Mouse (Mus musculus): ENCODE measurements around the gene Teddm1a. TPM values are rescaled to one million over a fixed set of nuclear protein-coding genes. Genes with fewer than 3 reads are reported as not detected.

Teddm1a gene
- polyA plus RNA-seq, 1 experiment from 2014 or later, result not detected

- H3K4me3 ChIP-seq (ENCODE audit: low read depth, low read length), result peak overlapping the region; percentile 79
- H3K4me1 ChIP-seq (ENCODE audit: control insufficient read depth, insufficient read depth, low read length), result peaks cover 15% of the 10 kb centered on the region
- no peaks in the 10 kb centered on the region for H3K27me3 ChIP-seq (ENCODE audit: control insufficient read depth, insufficient read depth, low read length)
- H3K9me3 ChIP-seq (ENCODE audit: control insufficient read depth, low read length), result no peaks in the 10 kb centered on the region
- peak overlapping the region; percentile 73 for H3K4me2 ChIP-seq (ENCODE audit: low read depth)
- H3K9ac ChIP-seq (ENCODE audit: low read length), result peak overlapping the region; percentile 90
- peaks cover 5% of the 10 kb centered on the region for H3K36me3 ChIP-seq (ENCODE audit: control insufficient read depth, insufficient read depth, low read length)
- DNase-seq (ENCODE audit: low spot score), result no peak
- peak; percentile 35; the same call in 1 of the 2 replicates for ATAC-seq (ENCODE audit: insufficient read depth, low FRiP score, low TSS enrichment)
- WGBS, result under 1% methylated on average over 36 of the region's 36 CpGs
- peak overlapping the region; percentile 97 for H3K27ac ChIP-seq (ENCODE audit: low read depth, low read length)
Observed at GRCm38 (mm10) chr1:153900381-153900780, 8.8 kb downstream of the Teddm1a start.

GRCm38 (mm10) chr1:153900860-153901730 is 9.6 kb downstream of the Teddm1a start:
- H3K9me3 ChIP-seq (ENCODE audit: control insufficient read depth, low read length), result no peaks in the 10 kb centered on the region
- ATAC-seq (ENCODE audit: insufficient read depth, low FRiP score, low TSS enrichment), result no peak
- DNase-seq (ENCODE audit: low spot score), result peak; percentile 41
- peak overlapping the region; percentile 90 for H3K9ac ChIP-seq (ENCODE audit: low read length)
- peak overlapping the region; percentile 79 for H3K4me3 ChIP-seq (ENCODE audit: low read depth, low read length)
- H3K27me3 ChIP-seq (ENCODE audit: control insufficient read depth, insufficient read depth, low read length), result no peaks in the 10 kb centered on the region
- peaks cover 15% of the 10 kb centered on the region for H3K4me1 ChIP-seq (ENCODE audit: control insufficient read depth, insufficient read depth, low read length)
- peaks cover 8% of the 10 kb centered on the region for H3K36me3 ChIP-seq (ENCODE audit: control insufficient read depth, insufficient read depth, low read length)
- 3% methylated on average over 25 of the region's 25 CpGs for WGBS
- peak overlapping the region; percentile 97 for H3K27ac ChIP-seq (ENCODE audit: low read depth, low read length)
- H3K4me2 ChIP-seq (ENCODE audit: low read depth), result peak overlapping the region; percentile 73

- Histone ChIP-seq H3K4me3 (ENCODE audit: low read depth, low read length) (no peak overlapping the region), H3K27me3 (ENCODE audit: control insufficient read depth, insufficient read depth, low read length) (no peaks in the 10 kb centered on the region), H3K4me2 (ENCODE audit: low read depth) (peak overlapping the region; percentile 17)
Observed at GRCm38 (mm10) chr1:153903006-153903405, 11.5 kb downstream of the Teddm1a start.

GRCm38 (mm10) chr1:153904236-153904635 is 12.7 kb downstream of the Teddm1a start:
- H3K36me3 ChIP-seq (ENCODE audit: control insufficient read depth, insufficient read depth, low read length), result peaks cover 22% of the 10 kb centered on the region
- WGBS, result 96% methylated on average over 14 of the region's 14 CpGs
- no peak overlapping the region for H3K9ac ChIP-seq (ENCODE audit: low read length)
- H3K4me1 ChIP-seq (ENCODE audit: control insufficient read depth, insufficient read depth, low read length), result peaks cover 15% of the 10 kb centered on the region
- H3K9me3 ChIP-seq (ENCODE audit: control insufficient read depth, low read length), result no peaks in the 10 kb centered on the region
- no peaks in the 10 kb centered on the region for H3K27me3 ChIP-seq (ENCODE audit: control insufficient read depth, insufficient read depth, low read length)
- no peak overlapping the region for H3K4me2 ChIP-seq (ENCODE audit: low read depth)
- no peak overlapping the region for H3K4me3 ChIP-seq (ENCODE audit: low read depth, low read length)
- ATAC-seq (ENCODE audit: insufficient read depth, low FRiP score, low TSS enrichment) (no peak), DNase-seq (ENCODE audit: low spot score) (no peak)
- H3K27ac ChIP-seq (ENCODE audit: low read depth, low read length), result no peak overlapping the region

More at GRCm38 (mm10) chr1:153903006-153903405, 11.5 kb downstream of the Teddm1a start:
- no peaks in the 10 kb centered on the region for H3K9me3 ChIP-seq (ENCODE audit: control insufficient read depth, low read length)
- peaks cover 15% of the 10 kb centered on the region for H3K4me1 ChIP-seq (ENCODE audit: control insufficient read depth, insufficient read depth, low read length)
- no peak overlapping the region for H3K9ac ChIP-seq (ENCODE audit: low read length)
- no peak for ATAC-seq (ENCODE audit: insufficient read depth, low FRiP score, low TSS enrichment)
- H3K36me3 ChIP-seq (ENCODE audit: control insufficient read depth, insufficient read depth, low read length), result peaks cover 19% of the 10 kb centered on the region
- DNase-seq (ENCODE audit: low spot score), result peak; percentile 56
- H3K27ac ChIP-seq (ENCODE audit: low read depth, low read length), result no peak overlapping the region
- WGBS, result 47% methylated on average over 13 of the region's 13 CpGs

GRCm38 (mm10) chr1:153905884-153906283 is 14.3 kb downstream of the Teddm1a start:
- no peaks in the 10 kb centered on the region for H3K9me3 ChIP-seq (ENCODE audit: control insufficient read depth, low read length)
- H3K4me2 ChIP-seq (ENCODE audit: low read depth), result no peak overlapping the region
- H3K9ac ChIP-seq (ENCODE audit: low read length), result no peak overlapping the region
- peaks cover 22% of the 10 kb centered on the region for H3K36me3 ChIP-seq (ENCODE audit: control insufficient read depth, insufficient read depth, low read length)
- peaks cover 15% of the 10 kb centered on the region for H3K4me1 ChIP-seq (ENCODE audit: control insufficient read depth, insufficient read depth, low read length)
- ATAC-seq (ENCODE audit: insufficient read depth, low FRiP score, low TSS enrichment) (no peak), DNase-seq (ENCODE audit: low spot score) (no peak)
- no peak overlapping the region for H3K27ac ChIP-seq (ENCODE audit: low read depth, low read length)
- no peak overlapping the region for H3K4me3 ChIP-seq (ENCODE audit: low read depth, low read length)
- H3K27me3 ChIP-seq (ENCODE audit: control insufficient read depth, insufficient read depth, low read length), result no peaks in the 10 kb centered on the region
- WGBS, result 98% methylated on average over 3 of the region's 3 CpGs

- ATAC-seq (ENCODE audit: insufficient read depth, low FRiP score, low TSS enrichment) (no peak), DNase-seq (ENCODE audit: low spot score) (no peak)
Observed at GRCm38 (mm10) chr1:153908208-153908607, 16.7 kb downstream of the Teddm1a start.

GRCm38 (mm10) chr1:153908741-153909140 is 17.2 kb downstream of the Teddm1a start:
- Histone ChIP-seq H3K9ac (ENCODE audit: low read length) (no peak overlapping the region), H3K4me2 (ENCODE audit: low read depth) (no peak overlapping the region), H3K4me1 (ENCODE audit: control insufficient read depth, insufficient read depth, low read length) (no peaks in the 10 kb centered on the region), H3K27ac (ENCODE audit: low read depth, low read length) (no peak overlapping the region), H3K4me3 (ENCODE audit: low read depth, low read length) (no peak overlapping the region), H3K9me3 (ENCODE audit: control insufficient read depth, low read length) (no peaks in the 10 kb centered on the region), H3K36me3 (ENCODE audit: control insufficient read depth, insufficient read depth, low read length) (peaks cover 22% of the 10 kb centered on the region), H3K27me3 (ENCODE audit: control insufficient read depth, insufficient read depth, low read length) (no peaks in the 10 kb centered on the region)
- no peak for DNase-seq (ENCODE audit: low spot score)
- 87% methylated on average over 4 of the region's 4 CpGs for WGBS
- ATAC-seq (ENCODE audit: insufficient read depth, low FRiP score, low TSS enrichment), result no peak

More at GRCm38 (mm10) chr1:153908208-153908607, 16.7 kb downstream of the Teddm1a start:
- Histone ChIP-seq H3K36me3 (ENCODE audit: control insufficient read depth, insufficient read depth, low read length) (peaks cover 22% of the 10 kb centered on the region), H3K4me2 (ENCODE audit: low read depth) (no peak overlapping the region), H3K27me3 (ENCODE audit: control insufficient read depth, insufficient read depth, low read length) (no peaks in the 10 kb centered on the region), H3K4me1 (ENCODE audit: control insufficient read depth, insufficient read depth, low read length) (peaks cover 3% of the 10 kb centered on the region; the same call in 1 of the 2 replicates), H3K27ac (ENCODE audit: low read depth, low read length) (no peak overlapping the region), H3K9me3 (ENCODE audit: control insufficient read depth, low read length) (no peaks in the 10 kb centered on the region), H3K4me3 (ENCODE audit: low read depth, low read length) (no peak overlapping the region), H3K9ac (ENCODE audit: low read length) (no peak overlapping the region)
- WGBS, result 88% methylated on average over 6 of the region's 6 CpGs

- Histone ChIP-seq H3K4me1 (ENCODE audit: control insufficient read depth, insufficient read depth, low read length) (no peaks in the 10 kb centered on the region), H3K9me3 (ENCODE audit: control insufficient read depth, low read length) (no peaks in the 10 kb centered on the region), H3K27me3 (ENCODE audit: control insufficient read depth, insufficient read depth, low read length) (no peaks in the 10 kb centered on the region), H3K4me2 (ENCODE audit: low read depth) (no peak overlapping the region), H3K9ac (ENCODE audit: low read length) (no peak overlapping the region), H3K4me3 (ENCODE audit: low read depth, low read length) (no peak overlapping the region), H3K36me3 (ENCODE audit: control insufficient read depth, insufficient read depth, low read length) (peaks cover 22% of the 10 kb centered on the region), H3K27ac (ENCODE audit: low read depth, low read length) (no peak overlapping the region)
- DNase-seq (ENCODE audit: low spot score) (no peak), ATAC-seq (ENCODE audit: insufficient read depth, low FRiP score, low TSS enrichment) (no peak)
- WGBS, result 96% methylated on average over 10 of the region's 10 CpGs
Observed at GRCm38 (mm10) chr1:153909213-153909962, 17.8 kb downstream of the Teddm1a start.

All from neural tube, embryonic 11.5 days (tissue).